Mouse (Mus musculus): ENCODE measurements around the gene Txnl4b.

GRCm38 (mm10) chr8:109615569-109615968 is 49.9 kb downstream of the Txnl4b start:
- no peak for TF ChIP-seq CTCF (IDR thresholded peaks at IDR 0.05; ENCODE audit: control insufficient read depth, insufficient read depth, insufficient read length)
- no peak for TF ChIP-seq CEBPB (IDR thresholded peaks at IDR 0.05; ENCODE audit: low read depth)

Data from C2C12 (cell line).